Mouse (Mus musculus) CD4-positive helper T cell, adult 2 months (primary cell): Measurements from ENCODE around the gene Adam8.

ENCODE experiments used
- DNase-seq: peaks from one replicate; pipeline ENCODE4 v3.0.0-alpha.2; 2012; ENCODE audit warnings: low read depth, missing footprints, low spot score

The Adam8 gene

DNA sequence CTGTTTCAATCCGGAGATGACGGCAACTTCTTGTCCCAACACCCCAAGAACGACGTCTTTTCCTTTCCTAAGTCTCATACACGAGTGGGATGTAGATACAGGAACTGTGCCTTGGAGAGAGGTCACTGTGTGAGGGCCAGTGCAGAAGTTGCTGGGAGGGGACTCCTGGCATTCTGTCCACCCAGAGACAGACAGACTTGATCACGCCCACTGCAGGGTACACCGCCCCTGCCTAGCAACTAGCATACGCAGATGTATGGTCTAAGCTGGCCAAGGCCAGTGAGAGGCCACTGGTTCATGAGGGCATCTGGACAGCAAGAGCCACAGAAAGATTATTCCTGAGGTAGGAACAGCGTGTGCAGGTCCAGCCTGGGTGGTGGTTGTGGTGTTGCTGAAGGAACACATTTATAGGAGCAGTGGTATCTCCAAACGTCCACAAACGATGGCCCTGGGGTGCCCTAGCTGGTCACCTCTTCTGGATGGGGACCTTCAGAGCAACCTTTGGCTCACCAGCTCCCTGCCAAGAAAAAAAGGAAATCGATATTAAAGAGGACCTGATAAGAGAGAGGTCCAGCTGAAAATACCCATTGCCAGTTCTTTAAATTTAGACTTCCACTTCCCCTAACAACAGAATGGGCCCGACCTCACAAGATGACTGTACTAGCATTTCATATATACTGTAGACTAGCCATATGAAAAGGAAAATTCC is 13.2 kb downstream of the Adam8 start:
- no peak for DNase-seq

DNA sequence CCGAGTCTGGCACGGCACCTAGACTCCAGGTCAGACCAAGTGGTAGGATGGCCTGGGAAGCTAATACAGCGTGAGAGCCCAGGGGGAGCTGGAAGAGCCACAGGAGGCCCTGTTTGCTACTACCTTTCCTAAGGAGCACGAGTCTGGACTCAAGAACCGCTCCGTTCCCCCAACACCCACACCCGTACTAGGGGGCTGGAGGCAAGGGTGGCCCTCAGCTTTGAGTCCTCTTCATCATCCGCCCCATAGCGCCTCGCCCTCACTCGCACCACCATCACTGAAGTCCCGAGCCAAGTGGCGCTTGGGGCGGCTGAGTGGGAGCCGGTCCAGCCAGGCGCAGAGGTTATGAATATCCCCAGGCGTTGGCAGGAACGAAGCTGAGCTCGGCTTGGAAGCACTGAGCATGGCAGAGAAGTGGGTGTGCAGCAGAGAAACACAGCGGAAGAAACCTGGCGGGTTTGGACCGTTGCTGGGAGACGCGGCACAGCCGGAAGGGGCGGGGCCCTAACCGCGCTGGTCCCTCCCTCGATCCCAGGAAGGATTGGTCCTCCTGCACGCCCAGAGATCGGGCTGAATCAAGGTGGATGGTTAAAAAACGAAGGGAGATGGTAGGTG is 14.0 kb downstream of the Adam8 start, which contains the start of gene 6430531B16Rik:
TSS of gene 6430531B16Rik (minus strand) at position 478 of the 615 bp plus-strand sequence.
- peak; percentile 85 for DNase-seq

DNA sequence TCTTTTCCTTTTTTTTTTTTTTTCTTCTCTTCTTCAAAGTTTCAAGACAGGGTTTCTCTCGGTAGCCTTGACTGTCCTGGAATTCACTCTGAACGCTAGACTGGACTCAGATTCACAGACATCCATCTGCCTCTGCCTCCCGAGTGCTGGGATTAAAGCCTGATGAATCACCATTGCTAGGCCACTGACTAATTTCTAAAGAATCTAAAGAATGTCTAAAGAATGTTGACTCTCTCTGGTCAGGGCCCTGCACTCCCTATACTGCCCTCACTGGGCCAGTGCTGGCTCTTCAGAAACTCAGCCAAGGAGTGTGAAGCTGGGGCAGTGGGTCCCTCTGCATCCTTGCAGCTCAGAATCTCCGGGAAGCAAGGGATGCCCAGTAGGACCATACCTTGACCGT is 16.9 kb downstream of the Adam8 start:
- no peak for DNase-seq

DNA sequence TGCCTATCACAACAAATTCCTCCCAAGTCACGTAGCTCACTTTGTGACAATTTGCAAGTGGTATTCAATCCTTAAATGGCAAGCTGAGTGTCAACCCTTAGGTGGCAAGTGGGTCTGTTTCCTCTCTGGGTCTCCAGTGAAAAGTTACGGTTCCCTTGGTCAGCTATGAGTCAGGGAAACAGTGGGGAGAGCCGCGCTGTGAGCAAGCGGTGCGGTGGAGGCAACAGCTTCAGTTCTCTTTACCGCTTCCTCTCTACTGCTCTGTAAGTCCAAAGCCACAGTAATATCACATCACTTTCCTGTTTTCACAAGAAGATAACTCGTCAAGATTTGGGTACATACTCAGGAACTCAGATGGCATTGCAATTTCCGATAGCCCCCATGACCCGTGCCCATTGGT is 18.1 kb downstream of the Adam8 start:
- DNase-seq, result peak; percentile 76

DNA sequence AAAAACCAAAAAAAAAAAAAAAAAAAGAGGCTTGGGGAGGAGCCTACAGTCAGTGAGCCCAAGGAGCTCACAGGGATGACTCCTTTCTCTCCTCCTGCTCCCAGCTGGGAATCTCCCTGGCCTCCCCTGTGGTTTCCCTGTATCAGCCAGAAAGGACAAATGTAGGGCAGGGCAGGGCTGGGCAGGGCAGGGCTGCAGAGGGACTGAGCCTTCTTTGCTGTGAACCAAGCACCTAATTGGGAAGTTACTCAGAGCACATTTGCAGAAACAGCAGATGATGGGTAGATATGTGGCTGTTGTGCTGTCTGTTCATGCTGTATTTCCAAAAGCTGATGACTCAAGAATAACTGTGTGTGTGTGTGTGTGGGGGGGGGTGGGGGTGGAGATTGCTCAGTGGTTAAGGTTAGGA is 19.4 kb downstream of the Adam8 start:
- DNase-seq, result peak; percentile 77

DNA sequence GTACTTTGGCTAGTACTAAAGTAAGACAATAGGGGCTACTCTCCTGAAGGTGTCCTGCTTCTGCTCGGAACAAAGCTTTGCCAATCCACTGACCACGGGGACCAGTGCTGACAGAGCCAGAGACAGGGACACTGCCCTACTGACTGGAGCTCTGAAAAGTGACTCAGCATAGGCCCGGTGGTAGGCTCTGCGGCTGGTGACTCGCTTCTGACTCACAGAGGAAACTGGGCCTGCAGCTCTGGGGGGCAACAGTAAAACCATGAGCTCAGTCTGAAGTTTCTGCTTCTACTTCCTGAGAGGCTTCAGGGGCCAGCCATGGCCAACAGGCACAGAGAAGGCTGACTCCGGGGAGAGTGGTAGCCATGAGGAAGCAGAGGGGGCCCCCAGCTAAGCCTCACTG is 20.9 kb downstream of the Adam8 start:
- DNase-seq, result peak; percentile 55

DNA sequence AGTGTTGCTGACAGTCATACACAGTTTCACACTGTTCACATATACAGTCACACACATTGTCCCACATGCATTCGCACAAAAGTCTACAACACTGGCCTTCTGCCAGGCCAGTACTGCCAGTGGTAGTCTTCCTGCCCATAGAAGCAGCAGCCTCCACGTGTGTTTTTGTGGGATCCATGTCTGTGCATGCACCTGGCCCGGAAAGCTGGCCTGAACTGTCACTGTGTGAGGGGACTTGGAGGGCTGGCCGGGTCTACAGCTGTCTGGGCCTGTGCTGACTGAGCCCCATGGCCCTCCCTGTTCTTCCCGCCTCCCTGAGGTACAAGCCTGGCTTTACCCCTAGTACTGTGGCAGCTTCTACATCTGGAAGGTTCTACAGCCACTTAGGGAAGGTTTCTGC is 21.4 kb downstream of the Adam8 start:
- no peak for DNase-seq

DNA sequence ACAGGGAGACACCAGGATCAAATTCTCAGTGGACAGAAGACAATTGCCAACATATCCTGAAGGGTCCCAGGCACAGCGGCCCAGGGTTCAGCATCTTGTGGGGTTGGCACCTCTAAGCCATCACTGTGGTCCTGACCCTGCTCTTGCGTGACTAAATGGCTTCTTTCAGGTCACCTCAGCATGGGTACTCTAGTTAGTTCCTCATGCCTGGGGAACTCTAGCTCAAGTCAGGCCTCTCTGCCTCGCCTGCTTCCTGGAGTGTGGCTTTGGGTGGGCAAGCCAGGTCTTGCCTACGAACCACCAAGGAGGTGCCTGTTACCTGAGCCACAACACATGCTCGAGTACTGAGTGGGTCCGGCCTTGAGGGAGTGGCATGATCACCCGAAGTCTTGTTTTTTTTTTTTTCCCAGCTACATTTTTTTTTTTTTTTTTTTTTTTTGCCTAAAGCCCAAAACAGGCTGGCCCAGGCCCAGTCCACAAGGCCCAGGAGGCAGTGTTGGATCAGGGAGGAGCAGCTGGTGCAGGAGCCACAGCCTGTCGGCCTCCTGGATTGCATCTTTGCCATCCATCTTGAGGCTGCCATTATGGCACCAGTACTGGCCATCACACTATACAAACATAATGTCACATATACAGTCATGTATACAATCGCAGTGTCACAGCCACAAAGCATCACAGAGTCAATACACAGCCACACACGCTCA is 22.0 kb downstream of the Adam8 start:
- no peak for DNase-seq

DNA sequence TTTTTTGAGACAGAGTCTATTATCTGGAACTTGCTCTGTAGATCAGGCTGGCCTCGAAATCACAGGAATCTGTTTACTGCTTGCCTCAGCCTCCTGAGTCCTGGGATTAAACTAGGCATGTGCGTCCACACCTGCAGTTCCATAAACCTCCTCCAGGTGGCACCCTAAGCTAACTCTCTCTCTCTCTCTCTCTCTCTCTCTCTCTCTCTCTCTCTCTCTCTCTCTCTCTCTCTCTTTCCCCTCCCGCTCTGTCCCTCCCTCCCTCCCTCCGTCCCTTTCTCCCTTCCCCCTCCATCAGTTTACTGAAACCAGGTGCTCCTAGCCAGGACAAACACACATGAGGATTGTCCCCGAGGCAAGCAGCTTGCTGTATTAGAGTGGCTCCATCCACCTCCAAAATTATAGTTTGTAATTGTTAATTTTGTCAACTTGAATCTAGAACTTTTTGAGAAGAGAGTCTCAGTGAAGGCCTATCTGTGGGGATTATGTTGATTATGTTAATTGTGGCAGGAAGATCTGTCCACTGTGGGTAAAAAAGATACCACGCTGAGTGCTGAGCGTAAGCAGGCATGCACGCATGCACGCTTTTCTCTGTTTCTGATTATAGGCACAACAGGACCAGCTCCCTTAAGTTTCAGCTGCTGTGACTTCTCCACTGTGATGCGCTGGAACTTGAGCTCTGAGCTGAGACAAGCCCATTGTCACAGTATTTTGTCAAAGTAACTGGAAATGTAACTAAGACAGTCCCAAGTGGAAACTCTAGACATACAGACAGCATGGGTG is 22.8 kb downstream of the Adam8 start:
- peak; percentile 85 for DNase-seq

DNA sequence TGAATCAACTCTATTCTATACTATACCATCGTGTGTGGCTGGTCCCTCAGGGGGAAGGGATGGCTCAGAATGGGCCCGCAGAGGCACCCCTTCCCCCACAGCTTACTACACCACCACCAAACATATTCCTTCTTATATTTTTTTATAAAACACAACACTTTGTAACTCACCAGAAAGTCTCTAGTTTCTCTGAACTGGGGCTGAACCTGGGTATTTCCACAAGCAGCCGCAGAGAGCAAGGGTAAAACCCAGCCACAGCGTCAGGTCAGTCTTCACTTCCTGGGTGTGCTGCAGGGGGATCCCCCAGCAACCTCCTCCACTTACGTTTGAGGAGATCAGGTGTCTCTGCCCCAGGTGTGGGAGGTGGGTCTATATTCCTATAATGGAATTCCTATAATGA is 23.9 kb downstream of the Adam8 start:
- peak; percentile 88 for DNase-seq

DNA sequence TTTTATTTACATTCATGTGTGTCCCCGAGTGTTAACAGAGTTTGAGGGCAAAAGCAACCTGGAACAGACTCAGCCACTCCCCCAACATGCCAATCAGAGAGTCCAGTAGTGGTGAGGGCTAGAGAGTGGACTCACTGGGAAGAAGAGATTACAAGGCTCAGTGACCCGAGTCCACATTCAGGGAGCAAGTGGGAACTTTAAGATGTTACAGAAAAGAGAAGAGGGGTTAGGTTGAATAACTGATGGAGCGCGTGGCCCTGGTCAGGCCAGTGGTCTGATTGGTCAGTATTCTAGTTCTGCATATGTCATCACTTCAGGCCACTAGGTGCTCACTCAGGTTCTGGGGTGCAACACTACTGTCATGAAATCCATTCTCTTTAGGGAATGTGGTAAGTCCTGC is 25.2 kb downstream of the Adam8 start:
- no peak for DNase-seq

DNA sequence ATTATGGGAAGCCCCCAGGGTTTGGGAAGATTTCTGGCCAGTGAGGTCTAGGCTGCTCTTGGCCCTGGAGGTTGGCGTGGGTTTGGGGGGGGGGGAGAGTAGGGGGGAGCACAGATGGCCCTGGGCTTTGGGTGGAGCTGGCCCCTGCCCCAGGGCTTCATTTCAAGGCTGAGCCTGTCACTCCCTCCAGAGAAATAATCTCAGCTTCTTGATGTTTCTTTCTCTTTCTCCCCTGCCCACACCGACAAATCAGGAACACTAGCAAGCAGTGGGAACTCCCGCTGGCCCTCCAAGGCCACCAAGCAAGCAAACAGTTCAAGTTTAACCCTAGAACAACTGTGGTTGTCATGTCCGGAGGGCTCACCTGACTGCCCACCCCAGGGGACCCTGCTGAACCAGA is 28.5 kb downstream of the Adam8 start:
- no peak for DNase-seq

DNA sequence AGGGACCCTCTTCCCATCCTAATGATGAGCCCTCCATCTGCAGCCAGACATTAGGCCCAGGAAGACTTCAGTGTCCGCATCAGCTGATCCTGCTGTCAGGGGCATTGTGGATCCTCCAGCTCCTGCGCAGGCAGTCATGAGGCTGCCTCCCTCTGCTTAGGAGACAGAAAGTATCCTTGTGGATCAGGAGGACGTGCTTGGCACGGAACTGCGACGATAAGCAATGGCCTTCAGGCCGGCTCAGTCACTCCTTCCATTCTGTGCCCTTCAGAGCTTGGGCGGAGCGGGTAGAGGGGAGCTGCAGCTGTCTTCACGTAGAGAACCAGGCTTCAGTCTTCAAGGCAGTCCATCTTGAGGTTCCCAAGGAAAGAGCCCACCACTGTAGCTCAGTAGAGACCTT is 31.2 kb downstream of the Adam8 start:
- no peak for DNase-seq

DNA sequence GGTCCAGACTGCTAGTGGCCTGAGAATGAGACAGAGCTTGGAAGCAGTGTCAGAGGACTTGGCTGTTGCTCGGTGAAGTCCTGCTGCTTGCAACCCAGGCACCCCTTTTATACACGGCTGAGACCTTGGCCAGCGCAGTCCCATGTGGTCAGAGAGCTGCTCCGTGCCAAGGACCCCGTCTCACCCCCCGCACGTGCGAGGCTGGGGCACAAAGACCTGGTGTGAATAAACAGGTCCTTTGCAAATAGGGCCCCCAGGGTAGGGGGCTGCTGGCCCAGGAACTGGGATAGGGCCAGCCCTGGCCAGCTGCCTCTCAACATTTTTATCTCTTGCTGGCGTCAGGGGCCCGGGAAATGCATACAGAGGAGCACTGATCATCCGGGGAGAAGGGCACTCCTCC is 34.4 kb downstream of the Adam8 start:
- DNase-seq, result no peak

DNA sequence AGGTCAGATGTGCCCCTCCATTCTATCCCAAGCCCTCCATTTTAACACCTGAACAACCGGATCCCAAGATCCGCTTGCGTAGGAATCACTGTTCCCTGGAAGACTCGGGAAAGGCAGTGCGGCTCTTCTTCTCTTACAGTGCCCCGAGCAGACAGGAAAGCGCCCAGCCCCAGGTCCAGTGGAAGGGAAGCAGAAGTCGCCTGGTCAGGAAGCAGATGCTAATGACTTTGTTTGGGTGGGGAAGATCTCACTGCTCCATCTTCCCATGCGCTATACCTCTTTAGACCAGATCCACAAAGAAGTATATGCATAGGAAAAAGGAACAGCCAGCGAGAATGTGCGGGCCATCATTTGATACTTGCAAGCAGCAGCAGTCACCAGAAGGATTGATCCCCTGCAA is 34.9 kb downstream of the Adam8 start:
- DNase-seq, result no peak

DNA sequence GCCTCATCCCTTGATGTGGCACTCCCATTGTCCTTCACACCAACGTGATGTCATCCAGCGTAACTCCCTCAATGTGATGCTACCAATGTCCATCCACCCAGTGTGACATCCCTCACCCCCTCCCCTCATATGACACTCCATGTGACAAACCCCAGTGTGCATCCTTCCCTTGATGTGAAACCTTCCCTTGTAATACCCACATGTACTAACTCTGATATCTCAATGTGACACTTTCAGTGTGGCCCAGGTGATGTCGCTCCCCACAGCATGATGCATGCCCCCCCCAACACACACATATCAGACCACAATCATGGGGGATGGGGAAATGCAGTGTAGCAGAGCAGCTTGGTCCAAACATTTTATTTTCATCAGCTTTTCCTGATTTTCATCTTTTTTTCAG is 35.7 kb downstream of the Adam8 start:
- no peak for DNase-seq

DNA sequence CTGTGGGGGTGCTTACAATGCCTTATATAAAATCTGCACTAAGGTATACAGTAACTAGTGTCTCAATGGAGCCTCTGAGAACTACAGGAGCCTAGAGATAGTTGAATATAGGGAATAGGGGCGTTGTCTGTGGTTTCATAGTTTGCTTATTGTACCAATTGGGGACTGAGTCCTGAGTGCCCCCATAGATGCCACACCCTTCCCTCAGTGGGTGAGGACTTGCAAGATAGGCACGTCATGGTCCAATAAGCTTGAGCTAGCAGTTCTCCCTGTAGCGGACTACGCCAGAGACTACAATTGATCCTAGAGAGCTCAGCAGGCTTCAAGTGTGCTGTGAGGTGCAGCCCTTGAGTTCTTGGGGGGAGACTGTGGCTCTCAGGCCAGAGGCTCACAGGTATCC is 36.9 kb downstream of the Adam8 start:
- no peak for DNase-seq

DNA sequence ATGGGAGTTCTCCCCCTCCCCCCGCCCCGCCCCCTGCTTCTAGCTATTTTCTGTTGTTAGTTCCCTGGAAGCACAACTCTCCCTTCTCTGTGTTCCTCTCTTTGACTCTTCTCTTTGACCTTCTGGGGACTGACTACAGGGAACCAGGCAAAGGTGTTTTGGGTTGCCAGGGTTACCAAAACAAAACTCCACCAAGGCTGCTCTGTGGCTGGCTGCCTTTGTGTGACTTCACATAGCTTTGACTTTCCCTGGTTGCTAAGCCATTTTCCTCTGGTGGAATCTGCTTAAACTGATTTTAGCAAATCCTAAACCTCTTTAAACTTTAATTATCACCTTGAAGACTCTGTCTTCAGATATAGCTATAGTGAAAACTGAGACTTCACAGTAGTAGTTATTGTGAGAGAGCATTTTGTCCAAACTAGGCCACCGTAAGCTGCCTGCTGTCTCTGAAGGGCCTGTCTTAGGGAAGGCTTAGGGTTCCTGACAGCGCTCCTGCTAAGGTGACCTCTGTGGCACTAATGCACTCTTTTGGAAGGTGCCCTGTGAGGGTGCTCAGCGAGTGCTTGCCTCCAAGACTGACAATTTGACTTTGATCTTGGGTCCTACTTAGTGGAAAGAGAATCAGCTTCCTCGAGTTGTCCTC is 40.2 kb downstream of the Adam8 start:
- DNase-seq, result peak; percentile 35

DNA sequence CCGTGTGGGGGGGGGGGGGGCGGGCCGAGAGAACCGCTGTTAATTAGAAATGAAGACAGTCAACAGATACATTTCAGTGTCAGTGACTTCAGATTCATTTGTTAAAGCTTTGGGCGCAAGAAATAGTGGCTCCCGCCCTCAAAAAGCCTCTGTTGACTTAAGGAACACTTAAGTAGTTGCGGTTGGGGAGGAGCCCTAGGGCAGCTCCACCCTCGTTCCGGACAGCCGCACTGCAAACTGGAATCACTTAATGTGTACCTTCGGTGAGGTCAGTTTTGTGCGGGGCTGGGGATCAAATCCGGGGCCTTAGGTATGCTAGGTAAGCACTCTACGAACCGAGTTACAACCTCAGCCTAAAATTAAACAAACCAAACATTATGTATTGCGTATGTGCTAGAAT is 41.3 kb downstream of the Adam8 start:
- DNase-seq, result peak; percentile 68

DNA sequence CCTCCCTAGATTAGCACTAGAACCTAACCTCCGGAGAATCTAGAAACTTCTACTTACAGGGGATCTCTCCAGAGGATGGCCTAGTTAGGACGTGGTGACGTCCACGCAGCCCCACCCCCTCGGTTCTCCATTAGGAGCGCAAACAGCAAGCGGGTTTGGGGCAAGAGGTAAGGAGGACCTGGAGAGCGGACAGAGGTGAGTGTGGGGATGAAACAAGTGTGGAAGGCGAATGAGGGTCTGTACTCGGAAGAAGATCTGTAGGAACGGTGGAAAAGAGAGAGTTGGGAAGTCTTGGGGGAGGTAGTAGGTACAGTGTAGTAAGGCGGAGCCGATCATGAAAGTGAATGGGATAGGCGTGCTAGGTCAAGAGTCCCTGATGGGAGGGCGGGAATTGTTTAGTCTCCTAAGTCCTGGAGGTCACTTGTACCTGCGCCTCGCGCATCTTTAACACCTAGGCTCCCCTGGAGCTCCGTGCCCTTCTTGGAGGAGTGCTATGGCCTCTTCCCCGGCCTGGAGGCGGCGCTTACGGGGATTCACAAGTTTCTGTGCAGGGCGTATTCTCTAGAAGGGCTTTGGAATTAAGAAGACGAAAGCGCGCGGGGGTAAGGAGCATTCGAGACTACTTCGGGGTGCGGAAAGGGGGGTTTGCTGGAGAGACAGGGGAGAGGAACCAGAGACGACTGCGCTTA is 41.9 kb downstream of the Adam8 start:
- peak; percentile 82 for DNase-seq

DNA sequence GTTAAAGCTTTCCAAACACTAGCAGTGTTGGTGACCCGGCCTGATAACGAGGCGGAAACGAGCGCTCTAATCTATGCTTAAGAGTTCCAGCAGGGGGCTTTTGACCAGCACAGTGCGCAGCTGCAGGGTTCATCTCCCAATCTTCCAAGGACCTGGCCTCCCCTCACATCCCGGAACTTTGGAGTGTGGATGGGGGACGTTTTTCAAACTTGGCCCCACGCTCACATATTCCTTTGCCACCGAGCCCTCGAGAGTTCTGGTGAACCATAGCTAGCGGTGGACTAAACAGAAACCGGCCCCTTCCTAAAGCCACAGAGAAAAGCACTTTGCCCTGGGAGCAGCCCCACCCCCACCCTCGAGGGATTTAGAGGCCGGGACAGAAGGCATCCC is 42.5 kb downstream of the Adam8 start:
- DNase-seq, result peak; percentile 71
